Mouse (Mus musculus): Measurements from ENCODE around the gene Rhd.
"Not testable (repeated sequence)": the region's sequence is repeated elsewhere in the genome, so short reads cannot be mapped to it uniquely, and the experiment has no call there.

Rhd gene

GRCm38 (mm10) chr4:134892096-134892495 lies 27.8 kb downstream of the Rhd start:
- ATAC-seq (ENCODE audit: insufficient number of reproducible peaks, low FRiP score, low TSS enrichment): no peak; the same call in 1 of the 2 replicates

- no peak for ATAC-seq (ENCODE audit: insufficient number of reproducible peaks, low FRiP score, low TSS enrichment)
Measured at GRCm38 (mm10) chr4:134897256-134897655, 32.9 kb downstream of the Rhd start.

GRCm38 (mm10) chr4:134901126-134901525 lies 36.8 kb downstream of the Rhd start:
- ATAC-seq (ENCODE audit: insufficient number of reproducible peaks, low FRiP score, low TSS enrichment): peak; percentile 68; the same call in 1 of the 2 replicates

- no peak for ATAC-seq (ENCODE audit: insufficient number of reproducible peaks, low FRiP score, low TSS enrichment)
Measured at GRCm38 (mm10) chr4:134903046-134903445, 38.7 kb downstream of the Rhd start.

- not testable (repeated sequence) for ATAC-seq (ENCODE audit: insufficient number of reproducible peaks, low FRiP score, low TSS enrichment)
Measured at GRCm38 (mm10) chr4:134911406-134911805, 47.1 kb downstream of the Rhd start.

GRCm38 (mm10) chr4:134913413-134913812 lies 49.1 kb downstream of the Rhd start:
- no peak for ATAC-seq (ENCODE audit: insufficient number of reproducible peaks, low FRiP score, low TSS enrichment)

- no peak for ATAC-seq (ENCODE audit: insufficient number of reproducible peaks, low FRiP score, low TSS enrichment)
Measured at GRCm38 (mm10) chr4:134914122-134914863, 50.0 kb downstream of the Rhd start.

- peak; percentile 58; the same call in 1 of the 2 replicates for ATAC-seq (ENCODE audit: insufficient number of reproducible peaks, low FRiP score, low TSS enrichment)
Measured at GRCm38 (mm10) chr4:134914864-134915209, 50.5 kb downstream of the Rhd start, which contains the start of gene Tmem50a. Tmem50a (minus strand) TSS chr4:134915024.

GRCm38 (mm10) chr4:134915223-134916050 lies 51.1 kb downstream of the Rhd start:
- no peak for ATAC-seq (ENCODE audit: insufficient number of reproducible peaks, low FRiP score, low TSS enrichment)

GRCm38 (mm10) chr4:134917194-134917593 lies 52.9 kb downstream of the Rhd start:
- ATAC-seq (ENCODE audit: insufficient number of reproducible peaks, low FRiP score, low TSS enrichment): no peak

- no peak for ATAC-seq (ENCODE audit: insufficient number of reproducible peaks, low FRiP score, low TSS enrichment)
Measured at GRCm38 (mm10) chr4:134918381-134918780, 54.0 kb downstream of the Rhd start.

- ATAC-seq (ENCODE audit: insufficient number of reproducible peaks, low FRiP score, low TSS enrichment): no peak
Measured at GRCm38 (mm10) chr4:134919733-134920540, 55.6 kb downstream of the Rhd start.

- no peak for ATAC-seq (ENCODE audit: insufficient number of reproducible peaks, low FRiP score, low TSS enrichment)
Measured at GRCm38 (mm10) chr4:134920631-134921030, 56.3 kb downstream of the Rhd start.

GRCm38 (mm10) chr4:134921703-134922102 lies 57.4 kb downstream of the Rhd start:
- ATAC-seq (ENCODE audit: insufficient number of reproducible peaks, low FRiP score, low TSS enrichment): no peak

GRCm38 (mm10) chr4:134922111-134922924 lies 58.0 kb downstream of the Rhd start:
- no peak for ATAC-seq (ENCODE audit: insufficient number of reproducible peaks, low FRiP score, low TSS enrichment)

GRCm38 (mm10) chr4:134922925-134923244 lies 58.5 kb downstream of the Rhd start:
- ATAC-seq (ENCODE audit: insufficient number of reproducible peaks, low FRiP score, low TSS enrichment): no peak

- peak; percentile 89 for ATAC-seq (ENCODE audit: insufficient number of reproducible peaks, low FRiP score, low TSS enrichment)
Measured at GRCm38 (mm10) chr4:134923258-134924018, 59.1 kb downstream of the Rhd start, which contains the start of gene Rsrp1. Rsrp1 (plus strand) TSS chr4:134923592.

GRCm38 (mm10) chr4:134924019-134924741 lies 59.8 kb downstream of the Rhd start:
- peak; percentile 38; the same call in 1 of the 2 replicates for ATAC-seq (ENCODE audit: insufficient number of reproducible peaks, low FRiP score, low TSS enrichment)

Data from cerebellum, adult (tissue).